Mouse (Mus musculus): ENCODE measurements around the gene Whamm.

DNA sequence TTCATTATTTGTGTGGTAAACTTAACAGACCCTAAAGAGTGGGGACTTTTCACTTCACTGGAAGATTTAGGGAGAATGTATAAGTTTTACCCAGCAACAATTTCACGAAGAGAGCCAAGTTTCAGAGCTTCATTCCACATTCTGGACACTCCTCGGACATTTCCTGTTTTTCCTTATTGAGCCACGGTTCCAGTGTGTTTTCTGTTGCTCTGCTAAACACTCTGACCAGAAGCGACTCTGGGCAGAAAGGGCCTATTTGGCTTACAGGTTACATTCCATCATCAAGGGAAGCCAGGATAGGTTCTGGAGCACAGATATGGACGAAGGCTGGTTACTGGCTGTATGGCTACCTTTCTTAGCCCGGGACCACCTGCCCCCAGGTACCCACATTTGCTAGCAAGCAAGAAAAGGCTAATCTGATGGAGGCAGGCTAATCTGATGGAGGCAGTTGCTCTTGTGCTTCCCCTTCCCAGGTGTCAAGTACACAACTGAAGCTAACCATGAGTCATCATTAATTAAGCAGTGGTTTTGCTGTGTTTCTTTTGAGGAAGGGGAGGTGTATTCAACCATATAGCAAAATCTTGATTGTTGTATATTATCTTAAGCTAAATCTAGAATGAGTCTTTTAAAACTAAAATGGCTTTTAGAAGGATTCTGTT is 1.7 kb downstream of the Whamm start:
- TF ChIP-seq GATA1 (IDR thresholded peaks at IDR 0.05; ENCODE audit: borderline replicate concordance, low read length): no peak; the same call in 2 of the 3 replicates
- no peak for TF ChIP-seq FLI1 (IDR thresholded peaks at IDR 0.05; ENCODE audit: low read length)
